Mouse (Mus musculus) midbrain, embryonic 12.5 days (tissue): ENCODE data around the gene Sppl2a. TPM values are rescaled to one million over a fixed set of nuclear protein-coding genes. Genes with fewer than 3 reads are reported as not detected.

Experiments used
- microRNA-seq: library from miRNA; unstranded; fragments of <30 nt; microRNA quantifications from one replicate; pipeline ENCODE4, GENCODE M21; 2017
- polyA plus RNA-seq: library from polyadenylated mRNA; unstranded; fragments of >200 nt; fragmentation: Nextera tagmentation; extraction: Ambion mirVana; gene quantifications from 2 replicates; pipeline ENCODE4 v1.2.1, GENCODE M21; 2016

Sppl2a gene
- polyA plus RNA-seq, 1 experiment from 2014 or later, result 34.0 TPM

Small RNAs within 50 kb of the gene (microRNA-seq; reads per million reads assigned to microRNA genes)
- gene Mir3473g, result 1.6 reads per million

Other genes with a start within 250 kb of the Sppl2a start
- 40.6 and 40.9 TPM in 2 replicates for gene Usp8, start 225.9 kb downstream of the Sppl2a start, polyA plus RNA-seq
- 3.0 and 3.5 TPM in 2 replicates for gene Usp50, start 149.8 kb downstream of the Sppl2a start, polyA plus RNA-seq
- 43.3 and 44.5 TPM in 2 replicates for gene Trpm7, start 57.0 kb downstream of the Sppl2a start, polyA plus RNA-seq
- 15.2 and 15.5 TPM in 2 replicates for gene Ap4e1, start 75.5 kb upstream of the Sppl2a start, polyA plus RNA-seq
- 22.8 and 28.1 TPM in 2 replicates for gene Blvra, start 137.4 kb upstream of the Sppl2a start, polyA plus RNA-seq
- gene Ncaph, start 200.7 kb upstream of the Sppl2a start, polyA plus RNA-seq, result 78.7 and 81.8 TPM in 2 replicates
- 11.3 and 11.8 TPM in 2 replicates for gene Itpripl1, start 210.2 kb upstream of the Sppl2a start, polyA plus RNA-seq